Mouse (Mus musculus) MEL (cell line): ENCODE results near the gene Tcap.

Experiments used
- MAZ ChIP-seq: IDR thresholded peaks from 2 replicates; pipeline ENCODE4 v1.6.1; 2012; ENCODE audit warnings: low read depth, mild to moderate bottlenecking, inconsistent platforms, low read length, improper control_type of control experiment
- ZKSCAN1 ChIP-seq: IDR thresholded peaks from 2 replicates; pipeline ENCODE4 v1.6.1; 2012; ENCODE audit warnings: low read depth, mild to moderate bottlenecking, inconsistent platforms, low read length, improper control_type of control experiment, moderate library complexity

DNA sequence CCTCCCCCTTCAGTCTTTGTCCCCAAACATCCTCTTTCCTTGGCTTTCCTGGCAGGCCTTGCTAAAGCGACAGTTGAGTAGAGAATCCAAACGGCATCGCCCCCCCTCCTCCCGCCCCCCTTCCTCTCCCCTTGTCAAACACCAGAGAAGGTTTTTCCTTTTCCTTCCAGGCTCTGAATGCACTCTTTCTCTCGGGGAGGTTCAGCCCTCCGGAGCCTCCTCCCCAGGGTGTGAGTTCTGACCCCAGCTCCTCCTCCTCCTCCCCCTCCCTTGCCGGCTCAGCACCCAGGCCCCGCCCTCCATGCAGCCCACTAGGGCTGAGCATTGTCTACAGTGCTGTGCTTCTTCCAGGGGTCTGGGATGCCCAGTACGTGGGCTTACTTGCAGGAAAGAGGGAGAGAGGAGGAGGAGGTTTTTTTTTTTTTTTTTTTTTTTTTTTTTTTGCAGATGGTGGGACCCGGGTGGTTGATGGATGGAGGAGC lies 25.8 kb downstream of the Tcap start:
- TF ChIP-seq MAZ: no peak
- TF ChIP-seq ZKSCAN1: no peak
